Comparison of ENCODE assay signal across 16 mouse cellular contexts in genomic region chr5:117089786-117090185, GRCm38 (mm10). TPM values are rescaled to one million over a fixed set of nuclear protein-coding genes. Genes with fewer than 3 reads are reported as not detected.
DNase-seq lines count a peak whose midpoint lies in the region; ATAC-seq and TF ChIP-seq lines count a peak whose summit lies in the region.
"Had no signal": no experiment of that assay in that cellular context is flagged by ENCODE, and none has a peak within 500 bp of the region (broad histone marks: within the 10 kb centered on the region; RNA-seq: fewer than 3 reads in every experiment).

No protein-coding gene starts in this region.

- H3K9ac ChIP-seq in lung, embryonic 14.5 days = no peak overlapping the region
- H3K9ac ChIP-seq in intestine, embryonic 16.5 days (ENCODE audit: low read depth, low read length) = no peak overlapping the region
- H3K9ac ChIP-seq: forebrain, embryonic 13.5 days; liver, embryonic 15.5 days; midbrain, embryonic 15.5 days had no signal

- no peak overlapping the region for H3K4me2 ChIP-seq in lung, embryonic 14.5 days
- H3K4me2 ChIP-seq in intestine, embryonic 16.5 days (ENCODE audit: low read depth, low read length) = no peak overlapping the region
- H3K4me2 ChIP-seq: forebrain, embryonic 13.5 days; liver, embryonic 15.5 days; midbrain, embryonic 15.5 days had no signal

- H3K36me3 ChIP-seq in lung, embryonic 14.5 days (ENCODE audit: insufficient read depth) = peaks cover 35% of the 10 kb centered on the region
- peaks cover 27% of the 10 kb centered on the region for H3K36me3 ChIP-seq in intestine, embryonic 16.5 days (ENCODE audit: control insufficient read depth, insufficient read depth, low read length)
- H3K36me3 ChIP-seq: midbrain, embryonic 15.5 days had no signal

- no peak overlapping the region for H3K4me3 ChIP-seq in lung, embryonic 14.5 days (ENCODE audit: low read depth, low read length)
- H3K4me3 ChIP-seq in intestine, embryonic 16.5 days (ENCODE audit: low read length) = no peak overlapping the region
- H3K4me3 ChIP-seq: forebrain, embryonic 13.5 days; liver, embryonic 15.5 days; midbrain, embryonic 15.5 days had no signal

- H3K4me1 ChIP-seq in lung, embryonic 14.5 days (ENCODE audit: insufficient read depth) = no peaks in the 10 kb centered on the region
- peaks cover 9% of the 10 kb centered on the region; the same call in 1 of the 2 replicates for H3K4me1 ChIP-seq in intestine, embryonic 16.5 days (ENCODE audit: control insufficient read depth, insufficient read depth, low read length)

- TF ChIP-seq CTCF in lung, embryonic 14.5 days (IDR thresholded peaks at IDR 0.05; ENCODE audit: low read depth) = no peak

- H3K27ac ChIP-seq in lung, embryonic 14.5 days (ENCODE audit: low read depth) = no peak overlapping the region
- no peak overlapping the region for H3K27ac ChIP-seq in intestine, embryonic 16.5 days (ENCODE audit: low read length)
- H3K27ac ChIP-seq: forebrain, embryonic 13.5 days; liver, embryonic 15.5 days; macrophage; midbrain, embryonic 15.5 days had no signal

- DNase-seq in lung, embryonic 14.5 days = peak; percentile 39
- DNase-seq in lung, postnatal 36 days = no peak
- peak; percentile 32 for DNase-seq in CD4-positive, CD25-positive, alpha-beta regulatory T cell, adult 2 months (ENCODE audit: low read depth, low spot score)
- DNase-seq in NIH3T3 (ENCODE audit: low read depth) = peak; percentile 84
- no peak for DNase-seq in adrenal gland, adult 18-20 months (ENCODE audit: low spot score in 2 of 2)
- no peak for DNase-seq in cerebellum, adult 9-10 months
- DNase-seq: cerebellum, adult 8-10 months; gastrocnemius, postnatal 25 days; heart, postnatal 4 days; left cerebral cortex, postnatal 4 days had no signal

- no peaks in the 10 kb centered on the region for H3K27me3 ChIP-seq in lung, embryonic 14.5 days (ENCODE audit: insufficient read depth, low read length)
- H3K27me3 ChIP-seq in intestine, embryonic 16.5 days (replicated peaks; ENCODE audit: control insufficient read depth, insufficient read depth, low read length) = no peaks in the 10 kb centered on the region
- H3K27me3 ChIP-seq: midbrain, embryonic 15.5 days had no signal

- H3K9me3 ChIP-seq in lung, embryonic 14.5 days (ENCODE audit: low read depth, low read length) = no peaks in the 10 kb centered on the region
- no peaks in the 10 kb centered on the region for H3K9me3 ChIP-seq in intestine, embryonic 16.5 days (ENCODE audit: control insufficient read depth, low read length)
- H3K9me3 ChIP-seq: forebrain, embryonic 13.5 days; liver, embryonic 15.5 days; midbrain, embryonic 15.5 days had no signal

- no peak; the same call in 1 of the 2 replicates for ATAC-seq in lung, embryonic 14.5 days (ENCODE audit: insufficient read depth)
- peak; percentile 50; the same call in 1 of the 2 replicates for ATAC-seq in intestine, embryonic 16.5 days
- ATAC-seq: forebrain, embryonic 13.5 days; hindbrain, embryonic 16.5 days; midbrain, embryonic 15.5 days had no signal

- WGBS in lung, embryonic 14.5 days = 13% methylated on average over 6 of the region's 6 CpGs
- WGBS in intestine, embryonic 16.5 days = 21% methylated on average over 6 of the region's 6 CpGs

RNA-seq across cellular contexts. Expression of gene Suds3, which starts 26.1 kb away (rescaled TPM):
- 45.6 and 49.6 TPM in 2 replicates for polyA plus RNA-seq in lung, embryonic 14.5 days (2014; fragmentation: Nextera tagmentation; extraction: Ambion mirVana)
- 20.9 and 53.6 TPM in 2 replicates for polyA plus RNA-seq in intestine, embryonic 16.5 days (2015; fragmentation: Nextera tagmentation; extraction: Ambion mirVana)
- 100 to 1,000 TPM; 103 to 120 TPM for total RNA-seq in adrenal gland, adult 18-20 months (2021)

RNA-seq across cellular contexts. Expression of gene Taok3, which starts 30.1 kb away (rescaled TPM):
- 18.8 and 19.0 TPM in 2 replicates for polyA plus RNA-seq in lung, embryonic 14.5 days (2014; fragmentation: Nextera tagmentation; extraction: Ambion mirVana)
- 51.5 and 53.7 TPM in 2 replicates for polyA plus RNA-seq in intestine, embryonic 16.5 days (2015; fragmentation: Nextera tagmentation; extraction: Ambion mirVana)
- total RNA-seq in adrenal gland, adult 18-20 months (2021) = 10 to 100 TPM; 33.0 to 35.9 TPM

Comparison
In these comparisons a context has a peak if more than half of its experiments do, and no peak if none do; other contexts are left out.
1. DNase-seq: peak in lung, embryonic 14.5 days (single experiment), CD4-positive, CD25-positive, alpha-beta regulatory T cell, adult 2 months (single experiment) and NIH3T3 (single experiment); none in lung, postnatal 36 days (single experiment), adrenal gland, adult 18-20 months (0 of 2) and cerebellum, adult 9-10 months (single experiment).